Mouse (Mus musculus): Measurements from ENCODE around the gene Naxe. TPM values are rescaled to one million over a fixed set of nuclear protein-coding genes. Genes with fewer than 3 reads are reported as not detected.
A peak's percentile ranks its signal among the peaks of the same experiment; 100 is the strongest.

Gene Naxe
- total and polyA plus RNA-seq, 2 experiments from 2014 or later: 123 to 166 TPM

- ATAC-seq (ENCODE audit: low FRiP score) (no peak), DNase-seq (ENCODE audit: low spot score) (no peak)
- Histone ChIP-seq H3K36me3 (ENCODE audit: insufficient read depth, low read length) (no peaks in the 10 kb centered on the region), H3K9me3 (ENCODE audit: low read length) (no peaks in the 10 kb centered on the region), H3K9ac (replicated peaks; ENCODE audit: low read length, poor library complexity, severe bottlenecking) (no peak overlapping the region), H3K4me1 (ENCODE audit: insufficient read depth, low read length) (no peaks in the 10 kb centered on the region), H3K27me3 (ENCODE audit: insufficient read depth, low read length) (no peaks in the 10 kb centered on the region), H3K27ac (ENCODE audit: low read depth, low read length) (no peak overlapping the region), H3K4me2 (ENCODE audit: low read depth, low read length, poor library complexity, severe bottlenecking) (no peak overlapping the region), H3K4me3 (ENCODE audit: low read depth, low read length) (no peak overlapping the region)
- WGBS: 76% methylated on average over 8 of the region's 8 CpGs
- TF ChIP-seq CTCF (IDR thresholded peaks at IDR 0.05): no peak
Observed at GRCm38 (mm10) chr3:88074766-88075165, 16.5 kb upstream of the Naxe start.

- Histone ChIP-seq H3K27ac (ENCODE audit: low read depth, low read length) (no peak overlapping the region), H3K9me3 (ENCODE audit: low read length) (no peaks in the 10 kb centered on the region), H3K36me3 (ENCODE audit: insufficient read depth, low read length) (no peaks in the 10 kb centered on the region), H3K4me3 (ENCODE audit: low read depth, low read length) (no peak overlapping the region), H3K4me1 (ENCODE audit: insufficient read depth, low read length) (no peaks in the 10 kb centered on the region), H3K4me2 (ENCODE audit: low read depth, low read length, poor library complexity, severe bottlenecking) (no peak overlapping the region), H3K27me3 (ENCODE audit: insufficient read depth, low read length) (no peaks in the 10 kb centered on the region), H3K9ac (replicated peaks; ENCODE audit: low read length, poor library complexity, severe bottlenecking) (no peak overlapping the region)
- ATAC-seq (ENCODE audit: low FRiP score): no peak
- TF ChIP-seq CTCF (IDR thresholded peaks at IDR 0.05): no peak
- WGBS: 67% methylated on average over 2 of the region's 2 CpGs
- no peak for DNase-seq (ENCODE audit: low spot score)
Observed at GRCm38 (mm10) chr3:88074351-88074750, 16.1 kb upstream of the Naxe start.

GRCm38 (mm10) chr3:88073631-88074030 lies 15.3 kb upstream of the Naxe start:
- Histone ChIP-seq H3K4me1 (ENCODE audit: insufficient read depth, low read length) (no peaks in the 10 kb centered on the region), H3K4me2 (ENCODE audit: low read depth, low read length, poor library complexity, severe bottlenecking) (no peak overlapping the region), H3K27ac (ENCODE audit: low read depth, low read length) (no peak overlapping the region), H3K36me3 (ENCODE audit: insufficient read depth, low read length) (no peaks in the 10 kb centered on the region), H3K9ac (replicated peaks; ENCODE audit: low read length, poor library complexity, severe bottlenecking) (no peak overlapping the region), H3K27me3 (ENCODE audit: insufficient read depth, low read length) (no peaks in the 10 kb centered on the region), H3K4me3 (ENCODE audit: low read depth, low read length) (no peak overlapping the region), H3K9me3 (ENCODE audit: low read length) (no peaks in the 10 kb centered on the region)
- ATAC-seq (ENCODE audit: low FRiP score) (no peak), DNase-seq (ENCODE audit: low spot score) (no peak)
- TF ChIP-seq CTCF (IDR thresholded peaks at IDR 0.05): no peak
- WGBS: 76% methylated on average over 2 of the region's 2 CpGs

GRCm38 (mm10) chr3:88071783-88072182 lies 13.5 kb upstream of the Naxe start:
- peak; percentile 97 for TF ChIP-seq CTCF (IDR thresholded peaks at IDR 0.05)
- Histone ChIP-seq H3K27me3 (ENCODE audit: insufficient read depth, low read length) (no peaks in the 10 kb centered on the region), H3K36me3 (ENCODE audit: insufficient read depth, low read length) (no peaks in the 10 kb centered on the region), H3K9me3 (ENCODE audit: low read length) (no peaks in the 10 kb centered on the region), H3K4me3 (ENCODE audit: low read depth, low read length) (no peak overlapping the region), H3K4me2 (ENCODE audit: low read depth, low read length, poor library complexity, severe bottlenecking) (no peak overlapping the region), H3K4me1 (ENCODE audit: insufficient read depth, low read length) (no peaks in the 10 kb centered on the region), H3K9ac (replicated peaks; ENCODE audit: low read length, poor library complexity, severe bottlenecking) (no peak overlapping the region), H3K27ac (ENCODE audit: low read depth, low read length) (no peak overlapping the region)
- peak; percentile 86 for DNase-seq (ENCODE audit: low spot score)
- 3% methylated on average over 5 of the region's 5 CpGs for WGBS
- peak; percentile 76 for ATAC-seq (ENCODE audit: low FRiP score)

DNA sequence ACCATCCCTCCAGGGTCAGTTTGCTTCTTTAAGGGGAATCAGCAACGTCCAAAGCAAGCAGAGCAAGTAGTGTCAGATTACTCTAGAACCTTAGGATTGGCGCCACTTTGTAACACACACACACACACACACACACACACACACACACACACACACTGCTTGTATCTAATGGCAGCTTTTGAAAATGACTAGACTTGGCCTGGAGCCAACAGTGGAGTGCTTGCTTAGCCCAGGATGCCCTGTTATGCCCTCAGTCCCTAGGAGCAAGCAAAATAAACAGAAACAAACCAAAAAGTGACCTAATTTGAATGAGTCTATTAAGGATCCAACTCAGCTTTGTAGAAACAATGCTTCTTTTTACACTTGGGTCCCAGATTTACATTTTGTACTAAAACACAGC lies 10.1 kb upstream of the Naxe start:
- H3K4me3 ChIP-seq (ENCODE audit: low read depth, low read length): no peak overlapping the region
- no peak for ATAC-seq (ENCODE audit: low FRiP score)
- no peaks in the 10 kb centered on the region for H3K36me3 ChIP-seq (ENCODE audit: insufficient read depth, low read length)
- H3K27ac ChIP-seq (ENCODE audit: low read depth, low read length): no peak overlapping the region
- no peaks in the 10 kb centered on the region for H3K27me3 ChIP-seq (ENCODE audit: insufficient read depth, low read length)
- DNase-seq (ENCODE audit: low spot score): peak; percentile 32
- 24% methylated on average over 2 of the region's 2 CpGs for WGBS
- TF ChIP-seq CTCF (IDR thresholded peaks at IDR 0.05): no peak
- H3K4me1 ChIP-seq (ENCODE audit: insufficient read depth, low read length): no peaks in the 10 kb centered on the region
- H3K9ac ChIP-seq (replicated peaks; ENCODE audit: low read length, poor library complexity, severe bottlenecking): no peak overlapping the region
- no peak overlapping the region for H3K4me2 ChIP-seq (ENCODE audit: low read depth, low read length, poor library complexity, severe bottlenecking)
- H3K9me3 ChIP-seq (ENCODE audit: low read length): no peaks in the 10 kb centered on the region

- no peak overlapping the region for H3K27ac ChIP-seq (ENCODE audit: low read depth, low read length)
Observed at GRCm38 (mm10) chr3:88057030-88057429, 1.3 kb downstream of the Naxe start.

More at GRCm38 (mm10) chr3:88057030-88057429, 1.3 kb downstream of the Naxe start:
- no peak for DNase-seq (ENCODE audit: low spot score)
- peaks cover 7% of the 10 kb centered on the region; the same call in 1 of the 2 replicates for H3K4me1 ChIP-seq (ENCODE audit: insufficient read depth, low read length)
- H3K4me2 ChIP-seq (ENCODE audit: low read depth, low read length, poor library complexity, severe bottlenecking): peak overlapping the region; percentile 85
- H3K4me3 ChIP-seq (ENCODE audit: low read depth, low read length): peak overlapping the region; percentile 96; the same call in 1 of the 2 replicates
- no peaks in the 10 kb centered on the region for H3K27me3 ChIP-seq (ENCODE audit: insufficient read depth, low read length)
- no peaks in the 10 kb centered on the region for H3K9me3 ChIP-seq (ENCODE audit: low read length)
- H3K36me3 ChIP-seq (ENCODE audit: insufficient read depth, low read length): peaks cover 18% of the 10 kb centered on the region
- 90% methylated on average over 6 of the region's 6 CpGs for WGBS
- H3K9ac ChIP-seq (replicated peaks; ENCODE audit: low read length, poor library complexity, severe bottlenecking): peak overlapping the region; percentile 86; the same call in 1 of the 2 replicates
- no peak for ATAC-seq (ENCODE audit: low FRiP score)
- TF ChIP-seq CTCF (IDR thresholded peaks at IDR 0.05): no peak
